Mouse (Mus musculus): ENCODE measurements around the gene Inpp5b. TPM values are rescaled to one million over a fixed set of nuclear protein-coding genes. Genes with fewer than 3 reads are reported as not detected.
A peak's percentile ranks its signal among the peaks of the same experiment; 100 is the strongest.

The Inpp5b gene
- polyA plus RNA-seq, 1 experiment from 2014 or later: 29.7 TPM

DNA sequence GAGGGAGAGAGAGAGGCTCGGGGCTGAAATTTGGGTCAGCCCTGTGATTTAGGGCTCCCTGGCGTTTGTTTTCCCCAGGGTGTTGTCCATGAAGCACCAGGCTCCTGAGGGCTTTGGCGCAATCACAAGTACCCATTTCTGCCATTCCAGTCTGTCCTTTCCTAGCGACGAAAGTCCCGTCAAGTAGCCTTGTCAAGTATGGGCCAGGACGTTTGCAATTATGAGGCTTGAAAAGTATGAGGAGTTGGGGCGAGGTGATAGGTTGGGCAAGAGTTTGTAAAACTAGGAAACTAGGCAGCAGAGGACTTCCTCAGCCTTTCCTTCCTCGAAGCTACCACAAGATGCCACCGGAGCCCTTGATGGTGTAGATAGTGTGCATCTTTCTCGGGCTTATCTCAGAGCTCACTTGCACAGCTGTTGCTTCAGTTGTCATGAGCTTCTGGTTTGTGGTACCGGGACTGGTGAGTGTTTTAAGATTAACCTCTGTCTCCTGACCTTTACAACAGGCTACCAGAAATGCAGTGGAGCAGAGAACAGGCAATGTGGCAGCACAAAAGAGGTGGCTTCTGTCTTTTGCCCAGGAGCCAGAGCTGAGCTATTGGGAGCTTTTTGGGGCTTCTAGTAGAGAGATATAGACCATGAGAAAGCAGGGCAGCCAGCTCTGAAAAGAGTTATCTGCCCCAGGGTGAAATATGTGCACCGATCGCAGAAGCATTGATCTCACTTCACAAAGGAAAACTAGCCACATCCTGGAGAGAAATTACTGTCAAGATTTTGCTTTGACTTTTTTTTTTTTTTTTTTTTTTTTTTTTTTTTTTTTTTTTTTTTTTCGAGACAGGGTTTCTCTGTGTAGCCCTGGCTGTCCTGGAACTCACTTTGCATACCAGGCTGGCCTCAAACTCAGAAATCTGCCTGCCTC lies 10.9 kb downstream of the Inpp5b start:
- WGBS: 21% methylated on average over 15 of the region's 15 CpGs
- no peak for ATAC-seq (ENCODE audit: low FRiP score, low read depth)
- H3K27me3 ChIP-seq (replicated peaks): no peaks in the 10 kb centered on the region; the same call in 1 of the 2 replicates
- H3K4me1 ChIP-seq: peaks cover 13% of the 10 kb centered on the region
- no peaks in the 10 kb centered on the region for H3K9me3 ChIP-seq
- H3K4me3 ChIP-seq: peak overlapping the region; percentile 77
- H3K9ac ChIP-seq: peak overlapping the region; percentile 72
- peak overlapping the region; percentile 97 for H3K4me2 ChIP-seq (replicated peaks)
- H3K27ac ChIP-seq: no peak overlapping the region
- H3K36me3 ChIP-seq: no peaks in the 10 kb centered on the region

DNA sequence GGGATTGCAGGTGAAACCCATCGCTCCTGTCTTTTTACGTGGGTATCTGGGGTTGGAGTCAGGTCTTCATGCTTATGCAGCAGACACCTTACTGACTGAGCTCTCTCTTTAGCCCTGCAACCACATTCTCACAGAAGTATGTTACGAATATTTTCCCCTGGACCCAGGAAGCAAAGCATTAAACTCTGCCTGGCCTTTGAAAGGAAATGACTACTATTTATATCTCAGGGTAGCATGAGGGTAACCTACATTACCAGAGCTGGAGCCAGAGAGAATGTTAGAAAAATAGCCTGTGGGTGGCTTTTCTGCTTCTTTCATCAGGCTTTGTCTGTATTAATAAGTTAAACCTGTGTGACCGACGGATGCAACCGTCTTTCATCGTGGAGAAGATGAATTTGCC lies 13.9 kb downstream of the Inpp5b start:
- peak overlapping the region; percentile 17; the same call in 1 of the 2 replicates for H3K9ac ChIP-seq
- no peak for ATAC-seq (ENCODE audit: low FRiP score, low read depth)
- no peak overlapping the region for H3K4me2 ChIP-seq (replicated peaks)
- H3K27ac ChIP-seq: no peak overlapping the region
- 76% methylated on average over 7 of the region's 7 CpGs for WGBS
- no peaks in the 10 kb centered on the region for H3K27me3 ChIP-seq (replicated peaks)
- peaks cover 4% of the 10 kb centered on the region; the same call in 1 of the 2 replicates for H3K36me3 ChIP-seq
- H3K4me1 ChIP-seq: peaks cover 13% of the 10 kb centered on the region
- no peaks in the 10 kb centered on the region for H3K9me3 ChIP-seq
- H3K4me3 ChIP-seq: no peak overlapping the region

DNA sequence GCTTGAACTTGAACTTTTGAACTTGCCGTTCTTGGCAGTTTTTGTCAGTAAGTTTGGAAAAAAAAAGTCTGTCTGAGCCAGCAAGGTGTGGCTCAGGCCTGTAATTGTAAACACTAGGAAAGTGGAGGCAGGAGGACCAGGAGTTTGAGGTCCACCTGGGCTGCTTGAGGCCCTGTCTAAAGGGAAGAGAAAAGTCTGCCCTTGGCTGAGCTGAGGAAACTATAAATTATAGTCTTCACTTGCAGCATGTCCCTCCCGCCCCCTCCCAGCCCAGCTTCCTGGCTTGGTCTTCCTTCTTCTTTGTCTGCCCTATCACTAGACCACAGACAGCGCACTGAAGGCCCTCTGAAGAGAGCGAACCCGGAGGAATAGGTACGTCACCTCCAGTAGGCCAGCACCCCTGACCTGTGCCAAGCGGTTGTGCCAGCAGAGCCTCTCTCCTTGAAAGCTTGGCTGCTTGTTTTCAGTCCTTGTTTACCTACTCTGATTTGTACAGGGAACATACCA lies 17.7 kb downstream of the Inpp5b start:
- no peak overlapping the region for H3K9ac ChIP-seq
- no peaks in the 10 kb centered on the region for H3K9me3 ChIP-seq
- H3K27me3 ChIP-seq (replicated peaks): no peaks in the 10 kb centered on the region
- WGBS: 92% methylated on average over 7 of the region's 7 CpGs
- no peak for ATAC-seq (ENCODE audit: low FRiP score, low read depth)
- H3K4me3 ChIP-seq: no peak overlapping the region
- no peak overlapping the region for H3K4me2 ChIP-seq (replicated peaks)
- H3K36me3 ChIP-seq: peaks cover 4% of the 10 kb centered on the region; the same call in 1 of the 2 replicates
- no peaks in the 10 kb centered on the region for H3K4me1 ChIP-seq
- H3K27ac ChIP-seq: no peak overlapping the region

DNA sequence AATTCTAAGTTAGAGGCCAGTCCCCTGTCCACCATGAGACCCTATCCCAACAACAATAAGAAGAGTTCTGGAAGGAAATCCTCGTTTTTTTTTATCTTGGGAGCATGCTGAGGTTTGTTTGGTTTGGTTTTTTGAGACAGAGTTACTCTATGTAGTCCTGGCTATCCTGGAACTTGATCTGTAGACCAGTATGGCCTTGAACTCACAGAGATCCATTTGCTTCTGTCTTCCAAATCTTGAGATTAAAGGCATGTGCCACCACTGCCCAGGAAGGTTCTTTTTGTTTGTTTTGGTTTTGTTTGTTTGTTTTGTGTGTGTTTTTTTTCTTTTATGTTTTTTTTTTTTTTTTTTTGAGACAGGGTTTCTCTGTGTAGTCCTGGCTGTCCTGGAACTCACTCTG lies 19.6 kb downstream of the Inpp5b start:
- no peak for ATAC-seq (ENCODE audit: low FRiP score, low read depth)

DNA sequence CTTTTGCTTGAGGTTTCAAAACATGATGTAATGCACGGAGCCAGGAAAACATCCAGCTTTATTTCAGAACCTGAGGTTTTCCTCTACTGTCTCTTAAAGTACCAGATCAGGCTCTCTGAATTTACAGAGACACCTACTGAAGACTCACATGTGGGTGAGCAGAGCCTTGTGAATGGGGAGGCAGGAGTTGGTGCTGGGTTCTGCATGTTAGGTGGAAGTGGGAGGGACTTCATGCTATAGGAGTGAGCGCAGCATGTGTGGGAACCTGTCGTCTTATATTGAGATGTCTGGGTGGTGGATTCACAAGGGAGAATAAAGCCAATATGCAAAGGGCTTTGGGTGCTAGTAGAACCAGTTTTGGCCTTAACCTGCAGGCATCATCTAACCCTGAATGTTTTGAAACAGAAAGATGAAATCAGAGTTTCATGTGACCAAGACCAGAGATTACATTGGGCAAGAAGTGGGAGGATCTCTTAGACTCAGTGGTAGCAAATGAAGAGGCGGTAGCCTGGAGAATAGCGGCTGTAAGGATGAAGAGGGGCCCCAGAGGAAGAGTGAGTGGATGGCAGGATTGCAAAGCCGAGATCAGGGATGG lies 21.3 kb downstream of the Inpp5b start:
- no peak for ATAC-seq (ENCODE audit: low FRiP score, low read depth)
- Histone ChIP-seq H3K4me1 (no peaks in the 10 kb centered on the region), H3K27ac (no peak overlapping the region), H3K9me3 (no peaks in the 10 kb centered on the region), H3K36me3 (peaks cover 4% of the 10 kb centered on the region; the same call in 1 of the 2 replicates), H3K4me2 (replicated peaks) (no peak overlapping the region), H3K4me3 (no peak overlapping the region), H3K9ac (no peak overlapping the region), H3K27me3 (replicated peaks) (no peaks in the 10 kb centered on the region)
- WGBS: 91% methylated on average over 6 of the region's 6 CpGs

More for the DNA sequence above, 19.6 kb downstream of the Inpp5b start:
- H3K4me3 ChIP-seq: no peak overlapping the region
- H3K27ac ChIP-seq: no peak overlapping the region
- no peaks in the 10 kb centered on the region for H3K4me1 ChIP-seq
- no peak overlapping the region for H3K4me2 ChIP-seq (replicated peaks)
- WGBS: 60% methylated on average over 1 of the region's 1 CpGs
- H3K36me3 ChIP-seq: peaks cover 4% of the 10 kb centered on the region; the same call in 1 of the 2 replicates
- H3K9me3 ChIP-seq: no peaks in the 10 kb centered on the region
- H3K9ac ChIP-seq: no peak overlapping the region
- no peaks in the 10 kb centered on the region for H3K27me3 ChIP-seq (replicated peaks)

DNA sequence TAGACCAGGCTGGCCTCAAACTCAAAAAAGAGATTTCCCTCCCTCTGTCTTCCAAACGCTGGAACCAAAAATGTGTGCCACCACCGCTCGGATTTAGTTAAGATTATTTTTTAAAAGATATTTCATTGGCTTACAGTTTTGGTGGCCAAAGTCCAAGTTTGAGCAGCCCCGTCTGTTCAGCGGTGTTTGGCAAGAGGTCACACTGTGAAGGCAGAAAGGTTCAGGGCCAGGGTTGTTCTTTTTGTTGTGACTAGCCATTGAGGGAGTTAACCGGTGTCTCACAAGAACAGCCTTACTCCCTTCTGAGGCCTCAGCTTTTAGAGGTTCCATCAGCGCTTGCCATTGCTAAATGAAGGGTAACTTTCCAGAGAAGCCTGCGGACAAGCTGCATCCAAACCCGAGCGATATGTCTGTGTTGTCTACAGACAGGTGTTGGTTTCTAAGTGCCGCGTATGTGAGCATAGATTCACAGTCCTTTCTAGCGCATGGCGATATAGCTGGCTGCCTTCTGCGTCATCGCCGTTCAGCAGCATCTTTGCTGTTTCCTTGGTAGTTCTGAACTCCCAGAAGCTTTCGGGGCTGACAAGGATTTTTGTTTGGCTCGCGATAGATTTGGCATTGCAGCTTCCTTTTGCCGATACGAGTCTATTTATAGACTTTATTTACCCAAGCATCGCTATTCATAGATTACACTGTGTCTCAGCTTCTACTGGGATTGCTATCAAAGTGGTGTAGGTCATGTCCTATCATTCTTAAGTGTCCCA lies 24.3 kb downstream of the Inpp5b start:
- H3K4me2 ChIP-seq (replicated peaks): no peak overlapping the region
- H3K36me3 ChIP-seq: no peaks in the 10 kb centered on the region
- H3K27ac ChIP-seq: no peak overlapping the region
- 92% methylated on average over 23 of the region's 23 CpGs for WGBS
- no peaks in the 10 kb centered on the region for H3K4me1 ChIP-seq
- H3K4me3 ChIP-seq: no peak overlapping the region
- H3K27me3 ChIP-seq (replicated peaks): no peaks in the 10 kb centered on the region
- no peaks in the 10 kb centered on the region for H3K9me3 ChIP-seq
- no peak for ATAC-seq (ENCODE audit: low FRiP score, low read depth)
- no peak overlapping the region for H3K9ac ChIP-seq

DNA sequence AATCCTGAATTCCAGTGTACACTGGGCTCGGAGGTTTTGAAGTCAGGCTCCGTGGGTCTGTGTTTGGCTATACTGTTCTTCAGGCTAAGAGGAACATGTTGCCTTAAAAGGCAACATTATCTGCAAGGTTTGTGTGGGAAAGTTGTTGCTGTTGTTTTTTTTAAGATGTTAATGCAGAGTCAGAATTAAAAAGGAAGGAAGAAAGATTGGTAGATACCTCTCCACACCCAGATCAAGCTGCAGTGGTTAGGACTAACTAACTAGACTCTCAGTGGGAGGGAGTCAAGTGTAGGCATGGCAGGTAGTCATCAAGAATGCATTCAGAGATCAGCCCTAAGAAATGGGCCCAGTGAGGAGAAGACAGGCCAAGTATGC lies 24.9 kb downstream of the Inpp5b start:
- no peak overlapping the region for H3K9ac ChIP-seq
- no peaks in the 10 kb centered on the region for H3K9me3 ChIP-seq
- H3K4me3 ChIP-seq: no peak overlapping the region
- WGBS: 92% methylated on average over 2 of the region's 2 CpGs
- no peak overlapping the region for H3K27ac ChIP-seq
- H3K27me3 ChIP-seq (replicated peaks): no peaks in the 10 kb centered on the region
- H3K4me1 ChIP-seq: no peaks in the 10 kb centered on the region
- no peak overlapping the region for H3K4me2 ChIP-seq (replicated peaks)
- no peaks in the 10 kb centered on the region for H3K36me3 ChIP-seq
- ATAC-seq (ENCODE audit: low FRiP score, low read depth): no peak

DNA sequence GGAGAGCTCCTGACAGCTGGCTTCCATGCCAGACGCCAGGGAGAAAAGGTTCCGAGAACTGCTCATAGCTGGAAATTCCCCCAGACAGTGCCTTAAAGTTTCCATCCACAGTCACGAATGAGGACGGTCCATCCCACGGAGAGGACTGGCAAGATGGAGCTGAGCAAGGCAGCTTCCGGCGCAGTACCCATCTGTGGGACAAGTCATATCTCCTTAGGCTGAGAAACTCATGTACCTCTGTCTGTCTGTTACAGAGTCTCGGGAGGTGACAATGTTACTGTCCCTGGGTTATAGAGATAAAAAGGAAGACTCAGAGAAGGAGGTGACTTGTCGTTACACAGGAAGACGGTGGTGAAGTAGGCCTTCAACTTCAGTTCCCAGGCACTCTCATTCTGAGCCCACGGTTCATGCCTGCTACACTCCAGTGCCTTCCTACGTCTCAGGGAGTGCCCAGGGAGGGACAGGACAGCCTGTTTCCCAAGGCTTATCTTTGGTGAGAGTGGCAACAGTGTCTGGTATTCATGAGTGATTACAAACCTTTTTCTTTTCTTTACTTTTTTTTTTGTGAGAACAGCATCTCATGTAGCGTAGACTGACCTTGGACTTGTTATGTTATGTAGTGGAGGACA lies 27.4 kb downstream of the Inpp5b start:
- no peaks in the 10 kb centered on the region for H3K9me3 ChIP-seq
- H3K27ac ChIP-seq: no peak overlapping the region
- no peak overlapping the region for H3K9ac ChIP-seq
- no peak overlapping the region for H3K4me2 ChIP-seq (replicated peaks)
- no peak for ATAC-seq (ENCODE audit: low FRiP score, low read depth)
- H3K4me1 ChIP-seq: no peaks in the 10 kb centered on the region
- no peaks in the 10 kb centered on the region for H3K36me3 ChIP-seq
- H3K27me3 ChIP-seq (replicated peaks): no peaks in the 10 kb centered on the region
- WGBS: 89% methylated on average over 13 of the region's 13 CpGs
- no peak overlapping the region for H3K4me3 ChIP-seq

DNA sequence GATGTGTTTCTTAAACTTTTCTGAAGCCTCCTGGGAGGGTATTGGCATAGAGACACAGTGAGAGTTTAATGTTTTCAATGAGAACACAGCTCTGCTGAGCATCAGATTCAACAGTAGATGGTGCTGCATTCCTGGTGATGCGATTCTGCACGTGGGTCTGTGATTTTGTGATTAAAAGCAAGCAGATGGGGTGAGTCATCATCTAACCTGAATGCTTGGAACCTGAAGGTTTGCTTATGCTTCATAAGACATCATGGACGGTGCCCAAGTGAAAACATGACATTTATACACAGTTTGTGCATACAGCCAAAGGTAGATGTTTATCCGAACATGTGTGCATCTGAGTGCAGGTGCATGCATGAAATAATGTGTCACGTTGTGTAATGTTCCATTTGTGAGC lies 29.0 kb downstream of the Inpp5b start:
- H3K4me2 ChIP-seq (replicated peaks): no peak overlapping the region
- H3K27ac ChIP-seq: no peak overlapping the region
- H3K9me3 ChIP-seq: no peaks in the 10 kb centered on the region
- ATAC-seq (ENCODE audit: low FRiP score, low read depth): no peak
- H3K9ac ChIP-seq: no peak overlapping the region
- H3K27me3 ChIP-seq (replicated peaks): no peaks in the 10 kb centered on the region
- no peak overlapping the region for H3K4me3 ChIP-seq
- H3K4me1 ChIP-seq: no peaks in the 10 kb centered on the region
- H3K36me3 ChIP-seq: no peaks in the 10 kb centered on the region
- 84% methylated on average over 5 of the region's 5 CpGs for WGBS

DNA sequence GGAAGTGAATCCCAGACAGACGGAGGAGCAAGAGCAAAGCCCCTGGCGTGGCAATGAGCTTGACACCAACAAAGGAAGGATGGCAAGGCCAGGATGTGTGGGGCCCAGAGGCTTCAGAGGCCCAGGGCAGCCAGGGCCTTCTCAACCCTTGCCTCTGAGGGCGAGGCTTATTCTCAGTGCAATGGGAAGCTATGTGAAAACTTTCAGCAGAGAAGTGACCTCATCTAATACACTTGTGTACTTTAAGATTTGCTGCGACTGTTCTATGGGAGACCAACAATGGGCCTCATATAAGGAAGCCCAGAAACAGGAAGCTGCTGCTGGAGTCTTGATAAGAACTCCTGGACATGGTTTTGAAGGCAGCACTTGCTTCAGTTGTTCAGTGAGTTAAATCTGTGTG lies 30.5 kb downstream of the Inpp5b start:
- no peaks in the 10 kb centered on the region for H3K9me3 ChIP-seq
- no peak overlapping the region for H3K4me2 ChIP-seq (replicated peaks)
- no peaks in the 10 kb centered on the region for H3K27me3 ChIP-seq (replicated peaks)
- H3K4me1 ChIP-seq: no peaks in the 10 kb centered on the region
- no peak for ATAC-seq (ENCODE audit: low FRiP score, low read depth)
- H3K9ac ChIP-seq: no peak overlapping the region
- H3K36me3 ChIP-seq: no peaks in the 10 kb centered on the region
- WGBS: 67% methylated on average over 4 of the region's 4 CpGs
- no peak overlapping the region for H3K4me3 ChIP-seq
- H3K27ac ChIP-seq: no peak overlapping the region

DNA sequence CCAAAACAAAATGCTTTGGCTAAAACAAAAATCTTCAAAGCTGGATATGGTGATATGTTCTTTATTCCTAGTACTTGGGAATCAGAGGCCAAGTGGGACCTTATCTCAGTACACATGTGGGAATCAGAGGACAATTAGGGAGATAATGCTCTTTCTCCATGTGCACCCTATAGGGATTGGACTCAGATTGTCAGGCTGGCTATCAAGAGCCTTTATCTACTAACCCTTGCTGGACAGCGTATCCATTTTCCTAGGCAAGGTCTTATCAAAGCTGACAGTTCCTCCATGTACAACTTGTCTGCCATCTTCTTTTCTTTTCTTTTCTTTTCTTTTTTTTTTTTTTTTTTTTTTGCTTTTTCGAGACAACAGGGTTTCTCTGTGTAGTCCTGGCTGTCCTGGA lies 31.8 kb downstream of the Inpp5b start:
- no peaks in the 10 kb centered on the region for H3K4me1 ChIP-seq
- ATAC-seq (ENCODE audit: low FRiP score, low read depth): no peak
- H3K9me3 ChIP-seq: no peaks in the 10 kb centered on the region
- no peak overlapping the region for H3K9ac ChIP-seq
- 84% methylated on average over 2 of the region's 2 CpGs for WGBS
- H3K4me2 ChIP-seq (replicated peaks): no peak overlapping the region
- no peaks in the 10 kb centered on the region for H3K36me3 ChIP-seq
- no peak overlapping the region for H3K27ac ChIP-seq
- H3K27me3 ChIP-seq (replicated peaks): no peaks in the 10 kb centered on the region
- H3K4me3 ChIP-seq: no peak overlapping the region

DNA sequence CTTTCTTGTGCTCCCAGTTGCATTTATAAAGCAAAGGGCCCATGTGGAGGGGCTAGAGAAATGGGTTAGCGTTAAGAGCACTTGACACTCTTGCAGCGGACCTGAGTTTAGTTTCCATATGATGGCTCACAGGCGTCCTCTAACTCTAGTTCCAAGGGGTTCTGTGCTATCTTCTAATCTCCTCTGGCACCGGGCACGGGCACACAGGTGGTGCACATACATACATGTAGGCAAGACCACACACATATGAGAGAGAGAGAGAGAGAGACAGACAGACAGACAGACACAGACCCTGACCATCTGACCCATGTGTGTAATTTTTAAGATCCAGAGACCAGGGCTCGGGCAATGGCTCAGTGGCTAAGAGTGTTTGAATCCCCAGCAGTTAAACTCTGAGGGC lies 32.3 kb downstream of the Inpp5b start:
- H3K4me2 ChIP-seq (replicated peaks): no peak overlapping the region
- peaks cover 4% of the 10 kb centered on the region; the same call in 1 of the 2 replicates for H3K36me3 ChIP-seq
- H3K27me3 ChIP-seq (replicated peaks): no peaks in the 10 kb centered on the region
- WGBS: 95% methylated on average over 6 of the region's 6 CpGs
- ATAC-seq (ENCODE audit: low FRiP score, low read depth): no peak
- H3K27ac ChIP-seq: no peak overlapping the region
- H3K9ac ChIP-seq: no peak overlapping the region
- H3K4me1 ChIP-seq: no peaks in the 10 kb centered on the region
- no peak overlapping the region for H3K4me3 ChIP-seq
- no peaks in the 10 kb centered on the region for H3K9me3 ChIP-seq

All from neural tube, embryonic 12.5 days (tissue).